Mouse (Mus musculus): Measurements from ENCODE around the gene Naa25. TPM values are rescaled to one million over a fixed set of nuclear protein-coding genes. Genes with fewer than 3 reads are reported as not detected.

Naa25 gene
- polyA plus RNA-seq, 1 experiment = 21.6 TPM

- Histone ChIP-seq H3K27ac (ENCODE audit: insufficient read depth, low read length) (no peak overlapping the region), H3K4me1 (ENCODE audit: control insufficient read depth, insufficient read depth, low read length) (no peaks in the 10 kb centered on the region), H3K4me3 (ENCODE audit: insufficient read depth, low read length) (no peak overlapping the region)
- TF ChIP-seq POLR2A (IDR thresholded peaks at IDR 0.05; ENCODE audit: extremely low read depth, insufficient read depth, low read length) = no peak
- TF ChIP-seq CTCF (IDR thresholded peaks at IDR 0.05; ENCODE audit: extremely low read depth, insufficient read depth, low read length) = no peak
These were observed 8.0 kb upstream of the Naa25 start for GRCm38 (mm10) chr5:121389691-121390090.

- no peaks in the 10 kb centered on the region for H3K4me1 ChIP-seq (ENCODE audit: control insufficient read depth, insufficient read depth, low read length)
- TF ChIP-seq POLR2A (IDR thresholded peaks at IDR 0.05; ENCODE audit: extremely low read depth, insufficient read depth, low read length) (no peak), CTCF (IDR thresholded peaks at IDR 0.05; ENCODE audit: extremely low read depth, insufficient read depth, low read length) (peak; percentile 57; the same call in 1 of the 2 replicates)
- H3K4me3 ChIP-seq (ENCODE audit: insufficient read depth, low read length) = no peak overlapping the region
- H3K27ac ChIP-seq (ENCODE audit: insufficient read depth, low read length) = no peak overlapping the region
These were observed 4.9 kb upstream of the Naa25 start for GRCm38 (mm10) chr5:121392667-121393380.

- no peak for TF ChIP-seq CTCF (IDR thresholded peaks at IDR 0.05; ENCODE audit: extremely low read depth, insufficient read depth, low read length)
- no peak for TF ChIP-seq POLR2A (IDR thresholded peaks at IDR 0.05; ENCODE audit: extremely low read depth, insufficient read depth, low read length)
- Histone ChIP-seq H3K4me3 (ENCODE audit: insufficient read depth, low read length) (no peak overlapping the region), H3K27ac (ENCODE audit: insufficient read depth, low read length) (no peak overlapping the region), H3K4me1 (ENCODE audit: control insufficient read depth, insufficient read depth, low read length) (no peaks in the 10 kb centered on the region)
These were observed 4.3 kb upstream of the Naa25 start for GRCm38 (mm10) chr5:121393402-121393801.

GRCm38 (mm10) chr5:121395621-121396020, 2.1 kb upstream of the Naa25 start:
- Histone ChIP-seq H3K4me1 (ENCODE audit: control insufficient read depth, insufficient read depth, low read length) (peaks cover 9% of the 10 kb centered on the region), H3K4me3 (ENCODE audit: insufficient read depth, low read length) (no peak overlapping the region), H3K27ac (ENCODE audit: insufficient read depth, low read length) (no peak overlapping the region)
- TF ChIP-seq POLR2A (IDR thresholded peaks at IDR 0.05; ENCODE audit: extremely low read depth, insufficient read depth, low read length) = no peak

- Histone ChIP-seq H3K4me1 (ENCODE audit: control insufficient read depth, insufficient read depth, low read length) (peaks cover 10% of the 10 kb centered on the region), H3K4me3 (ENCODE audit: insufficient read depth, low read length) (peak overlapping the region; percentile 95), H3K27ac (ENCODE audit: insufficient read depth, low read length) (0 out of 2 replicates have a peak overlapping the region, but pooled peaks have one; percentile 38)
- no peak for TF ChIP-seq POLR2A (IDR thresholded peaks at IDR 0.05; ENCODE audit: extremely low read depth, insufficient read depth, low read length)
- TF ChIP-seq CTCF (IDR thresholded peaks at IDR 0.05; ENCODE audit: extremely low read depth, insufficient read depth, low read length) = no peak
These were observed 619 bp downstream of the Naa25 start for GRCm38 (mm10) chr5:121398146-121398964.

GRCm38 (mm10) chr5:121398965-121399462, 1.3 kb downstream of the Naa25 start:
- Histone ChIP-seq H3K4me3 (ENCODE audit: insufficient read depth, low read length) (peak overlapping the region; percentile 95; the same call in 1 of the 2 replicates), H3K4me1 (ENCODE audit: control insufficient read depth, insufficient read depth, low read length) (peaks cover 10% of the 10 kb centered on the region), H3K27ac (ENCODE audit: insufficient read depth, low read length) (no peak overlapping the region)
- TF ChIP-seq CTCF (IDR thresholded peaks at IDR 0.05; ENCODE audit: extremely low read depth, insufficient read depth, low read length) (no peak), POLR2A (IDR thresholded peaks at IDR 0.05; ENCODE audit: extremely low read depth, insufficient read depth, low read length) (no peak)

GRCm38 (mm10) chr5:121399540-121399939, 1.8 kb downstream of the Naa25 start:
- TF ChIP-seq POLR2A (IDR thresholded peaks at IDR 0.05; ENCODE audit: extremely low read depth, insufficient read depth, low read length) (no peak), CTCF (IDR thresholded peaks at IDR 0.05; ENCODE audit: extremely low read depth, insufficient read depth, low read length) (no peak)
- Histone ChIP-seq H3K4me1 (ENCODE audit: control insufficient read depth, insufficient read depth, low read length) (peaks cover 10% of the 10 kb centered on the region), H3K27ac (ENCODE audit: insufficient read depth, low read length) (no peak overlapping the region), H3K4me3 (ENCODE audit: insufficient read depth, low read length) (no peak overlapping the region; the same call in 1 of the 2 replicates)

GRCm38 (mm10) chr5:121400064-121400463, 2.3 kb downstream of the Naa25 start:
- H3K4me1 ChIP-seq (ENCODE audit: control insufficient read depth, insufficient read depth, low read length) = peaks cover 10% of the 10 kb centered on the region
- no peak overlapping the region for H3K4me3 ChIP-seq (ENCODE audit: insufficient read depth, low read length)
- TF ChIP-seq POLR2A (IDR thresholded peaks at IDR 0.05; ENCODE audit: extremely low read depth, insufficient read depth, low read length) (no peak), CTCF (IDR thresholded peaks at IDR 0.05; ENCODE audit: extremely low read depth, insufficient read depth, low read length) (no peak)
- no peak overlapping the region for H3K27ac ChIP-seq (ENCODE audit: insufficient read depth, low read length)

- Histone ChIP-seq H3K27ac (ENCODE audit: insufficient read depth, low read length) (no peak overlapping the region), H3K4me1 (ENCODE audit: control insufficient read depth, insufficient read depth, low read length) (peaks cover 10% of the 10 kb centered on the region), H3K4me3 (ENCODE audit: insufficient read depth, low read length) (no peak overlapping the region)
- TF ChIP-seq POLR2A (IDR thresholded peaks at IDR 0.05; ENCODE audit: extremely low read depth, insufficient read depth, low read length) (no peak), CTCF (IDR thresholded peaks at IDR 0.05; ENCODE audit: extremely low read depth, insufficient read depth, low read length) (no peak)
These were observed 3.1 kb downstream of the Naa25 start for GRCm38 (mm10) chr5:121400849-121401248.
